Mouse (Mus musculus): ENCODE data around the gene Skint8.
"Not testable (repeated sequence)": the region's sequence is repeated elsewhere in the genome, so short reads cannot be mapped to it uniquely, and the experiment has no call there.

Skint8 gene

GRCm38 (mm10) chr4:111919092-111919491, at the start of gene Skint8:
Gene Skint8, plus strand, starts transcription at chr4:111919392.
- DNase-seq (ENCODE audit: low spot score), result no peak

- DNase-seq (ENCODE audit: low spot score), result no peak
Observed at GRCm38 (mm10) chr4:111880112-111880875, 38.9 kb upstream of the Skint8 start.

- no peak for DNase-seq (ENCODE audit: low spot score)
Observed at GRCm38 (mm10) chr4:111883543-111883942, 35.6 kb upstream of the Skint8 start.

GRCm38 (mm10) chr4:111886018-111886417, 33.2 kb upstream of the Skint8 start:
- DNase-seq (ENCODE audit: low spot score), result peak; percentile 37

- DNase-seq (ENCODE audit: low spot score), result peak; percentile 39
Observed at GRCm38 (mm10) chr4:111886607-111887006, 32.6 kb upstream of the Skint8 start.

GRCm38 (mm10) chr4:111892138-111892537, 27.1 kb upstream of the Skint8 start:
- DNase-seq (ENCODE audit: low spot score), result no peak

- DNase-seq (ENCODE audit: low spot score), result no peak
Observed at GRCm38 (mm10) chr4:111897755-111898154, 21.4 kb upstream of the Skint8 start.

GRCm38 (mm10) chr4:111898566-111898965, 20.6 kb upstream of the Skint8 start:
- DNase-seq (ENCODE audit: low spot score), result no peak

GRCm38 (mm10) chr4:111900491-111900890, 18.7 kb upstream of the Skint8 start:
- DNase-seq (ENCODE audit: low spot score), result not testable (repeated sequence)

- no peak for DNase-seq (ENCODE audit: low spot score)
Observed at GRCm38 (mm10) chr4:111901473-111901872, 17.7 kb upstream of the Skint8 start.

- DNase-seq (ENCODE audit: low spot score), result no peak
Observed at GRCm38 (mm10) chr4:111902775-111903174, 16.4 kb upstream of the Skint8 start, which contains the start of gene Slc5a9. Gene Slc5a9, minus strand, starts transcription at chr4:111902918.

GRCm38 (mm10) chr4:111907926-111908325, 11.3 kb upstream of the Skint8 start:
- no peak for DNase-seq (ENCODE audit: low spot score)

- DNase-seq (ENCODE audit: low spot score), result no peak
Observed at GRCm38 (mm10) chr4:111961309-111961708, 42.1 kb downstream of the Skint8 start.

- not testable (repeated sequence) for DNase-seq (ENCODE audit: low spot score)
Observed at GRCm38 (mm10) chr4:111963241-111963640, 44.0 kb downstream of the Skint8 start.

- DNase-seq (ENCODE audit: low spot score), result no peak
Observed at GRCm38 (mm10) chr4:111963669-111964068, 44.5 kb downstream of the Skint8 start.

- DNase-seq (ENCODE audit: low spot score), result no peak
Observed at GRCm38 (mm10) chr4:111972623-111973022, 53.4 kb downstream of the Skint8 start, which contains the start of gene Skint7. Gene Skint7, plus strand, starts transcription at chr4:111972923.
